Mouse (Mus musculus): ENCODE results near the gene Slc25a29. TPM values are rescaled to one million over a fixed set of nuclear protein-coding genes. Genes with fewer than 3 reads are reported as not detected.

Slc25a29 gene
- total and polyA plus RNA-seq, 3 experiments, result 1.1 to 2.0 (median 1.5) TPM

DNA sequence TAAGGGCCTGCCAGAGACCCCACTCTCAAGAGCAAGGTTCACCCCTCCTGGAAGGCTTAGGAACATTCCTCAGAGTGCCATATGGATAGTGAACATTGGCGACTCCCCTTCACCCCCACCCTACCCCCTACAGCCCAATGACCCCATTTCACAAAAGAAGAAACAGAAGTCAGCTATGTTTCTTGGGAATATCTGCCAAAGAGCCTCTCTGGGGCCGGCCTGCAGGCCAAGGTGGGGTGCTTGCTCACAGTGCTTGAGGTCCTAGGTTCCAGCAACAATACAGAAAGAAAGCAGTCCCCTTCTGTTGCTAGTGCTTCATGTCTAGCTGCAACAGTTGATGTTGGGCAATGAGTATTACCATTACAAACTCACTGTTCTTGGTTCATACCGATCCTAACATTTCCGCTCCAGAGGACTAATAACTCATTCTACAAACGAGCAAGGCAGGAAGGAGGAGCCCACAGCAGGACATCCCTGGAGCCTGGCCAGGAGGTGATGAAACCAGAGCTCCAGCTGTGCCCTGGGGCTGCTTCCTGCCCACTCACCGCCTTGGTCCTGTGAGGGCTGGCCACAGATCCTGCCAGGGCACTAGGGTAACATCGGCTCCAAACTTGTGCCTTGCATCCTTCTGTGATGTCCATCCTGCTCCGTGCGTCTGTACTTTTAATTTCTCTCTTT, 3.6 kb downstream of the Slc25a29 start:
- Histone ChIP-seq H3K27me3 (replicated peaks) (no peaks in the 10 kb centered on the region), H3K4me1 (ENCODE audit: control insufficient read depth in 1 of 2, insufficient read depth in 2 of 2) (peaks cover under 1 to 17% of the 10 kb centered on the region in 2 experiments; a peak in 3 of 4 replicates), H3K36me3 (replicated peaks in 1 of 2; ENCODE audit: control insufficient read depth in 1 of 2, insufficient read depth in 1 of 2, low read length in 1 of 2) (peaks cover 1 to 54% of the 10 kb centered on the region in 2 experiments), H3K27ac (ENCODE audit: insufficient read depth, low read depth) (no peak overlapping the region), H3K9ac (ENCODE audit: insufficient read depth, low read depth) (no peak overlapping the region), H3K4me3 (replicated peaks in 1 of 3; ENCODE audit: low read depth in 2 of 3, low read length in 2 of 3, poor library complexity in 1 of 3) (no peak overlapping the region), H3K79me2 (replicated peaks; ENCODE audit: control insufficient read depth, extremely low read depth, insufficient read depth, poor library complexity, severe bottlenecking) (peaks cover 6% of the 10 kb centered on the region; the same call in 1 of the 2 replicates), H3K9me3 (replicated peaks; ENCODE audit: low read length) (peaks cover 3% of the 10 kb centered on the region), H3K4me2 (ENCODE audit: insufficient read depth, low read depth, poor library complexity, severe bottlenecking) (no peak overlapping the region)
- DNase-seq (ENCODE audit: extremely low read depth), result no peak
- no peak for TF ChIP-seq SIN3A (IDR thresholded peaks at IDR 0.05; ENCODE audit: low read length)
- in situ Hi-C loops (cut with MboI; ENCODE audit: low pct_ligation_motif_present, low pct_unique_long_range_greater_than_20kb, low sequenced_read_pairs), result no loop called here
- dilution Hi-C loops (cut with MboI; ENCODE audit: extremely low pct_ligation_motif_present, extremely low pct_unique_long_range_greater_than_20kb, low sequenced_read_pairs), result no loop called here

DNA sequence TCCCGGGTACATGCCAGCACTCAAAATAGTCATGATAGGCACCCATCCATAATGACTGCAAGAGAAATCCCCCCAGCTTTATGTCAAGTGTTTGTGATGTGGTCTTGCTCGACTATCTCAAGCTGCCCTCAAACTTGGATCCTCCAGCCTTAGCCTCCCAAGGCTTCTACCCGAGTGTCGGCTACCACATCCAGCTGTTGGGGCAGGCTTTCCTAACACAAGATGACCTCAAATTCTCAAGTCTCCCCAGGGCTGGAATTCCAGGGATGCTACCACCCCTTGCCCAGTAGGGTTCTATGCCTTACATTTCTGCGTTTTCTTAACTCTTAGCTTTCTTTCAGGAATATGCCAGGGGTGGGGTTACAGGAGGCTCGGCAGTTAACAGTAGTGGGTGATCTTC, 5.3 kb downstream of the Slc25a29 start:
- peaks cover 0 to 12% of the 10 kb centered on the region in 2 experiments; a peak in 3 of 4 replicates for H3K4me1 ChIP-seq (ENCODE audit: control insufficient read depth in 1 of 2, insufficient read depth in 2 of 2)
- no peak for DNase-seq (ENCODE audit: extremely low read depth)
- no peak overlapping the region for H3K4me2 ChIP-seq (ENCODE audit: insufficient read depth, low read depth, poor library complexity, severe bottlenecking)
- H3K79me2 ChIP-seq (replicated peaks; ENCODE audit: control insufficient read depth, extremely low read depth, insufficient read depth, poor library complexity, severe bottlenecking), result no peaks in the 10 kb centered on the region
- H3K9ac ChIP-seq (ENCODE audit: insufficient read depth, low read depth), result no peak overlapping the region
- no peak overlapping the region for H3K4me3 ChIP-seq (replicated peaks in 1 of 3; ENCODE audit: low read depth in 2 of 3, low read length in 2 of 3, poor library complexity in 1 of 3)
- H3K27ac ChIP-seq (ENCODE audit: insufficient read depth, low read depth), result no peak overlapping the region
- in situ Hi-C loops (cut with MboI; ENCODE audit: low pct_ligation_motif_present, low pct_unique_long_range_greater_than_20kb, low sequenced_read_pairs), result no loop called here
- H3K9me3 ChIP-seq (replicated peaks; ENCODE audit: low read length), result peaks cover 3% of the 10 kb centered on the region
- H3K36me3 ChIP-seq (replicated peaks in 1 of 2; ENCODE audit: control insufficient read depth in 1 of 2, insufficient read depth in 1 of 2, low read length in 1 of 2), result peaks cover 8 to 72% of the 10 kb centered on the region in 2 experiments
- dilution Hi-C loops (cut with MboI; ENCODE audit: extremely low pct_ligation_motif_present, extremely low pct_unique_long_range_greater_than_20kb, low sequenced_read_pairs), result no loop called here
- no peaks in the 10 kb centered on the region for H3K27me3 ChIP-seq (replicated peaks)
- TF ChIP-seq MEF2A (IDR thresholded peaks at IDR 0.05; ENCODE audit: borderline replicate concordance, low read depth, low read length), result no peak

DNA sequence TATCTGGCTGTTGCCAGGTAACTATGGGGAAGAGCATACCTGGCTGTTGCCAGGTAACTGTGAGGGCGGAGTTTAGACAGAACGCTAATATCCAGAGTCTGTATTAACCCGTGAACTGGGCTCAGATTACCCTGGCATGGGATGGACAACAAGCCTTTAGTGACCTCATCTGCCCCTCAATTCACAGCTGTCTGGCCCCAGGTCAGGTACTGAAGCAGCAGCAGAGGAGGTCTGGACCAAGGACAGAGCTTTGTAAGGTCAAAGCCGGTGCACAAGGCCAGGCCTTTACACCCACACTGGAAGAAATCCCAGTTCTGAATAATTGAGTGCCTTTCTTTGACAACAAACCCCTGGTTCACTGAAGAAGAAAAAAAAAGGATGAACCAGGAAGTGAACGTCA, 6.0 kb downstream of the Slc25a29 start:
- in situ Hi-C loops (cut with MboI; ENCODE audit: low pct_ligation_motif_present, low pct_unique_long_range_greater_than_20kb, low sequenced_read_pairs), result no loop called here
- TF ChIP-seq NELFE (IDR thresholded peaks at IDR 0.05; ENCODE audit: low read depth, low read length), result no peak
- no peak for TF ChIP-seq SIN3A (IDR thresholded peaks at IDR 0.05; ENCODE audit: low read length)
- no peak for TF ChIP-seq RCOR1 (conservative IDR thresholded peaks at IDR 0.05; ENCODE audit: low read depth, low read length)
- peaks cover 8 to 77% of the 10 kb centered on the region in 2 experiments for H3K36me3 ChIP-seq (replicated peaks in 1 of 2; ENCODE audit: control insufficient read depth in 1 of 2, insufficient read depth in 1 of 2, low read length in 1 of 2)

DNA sequence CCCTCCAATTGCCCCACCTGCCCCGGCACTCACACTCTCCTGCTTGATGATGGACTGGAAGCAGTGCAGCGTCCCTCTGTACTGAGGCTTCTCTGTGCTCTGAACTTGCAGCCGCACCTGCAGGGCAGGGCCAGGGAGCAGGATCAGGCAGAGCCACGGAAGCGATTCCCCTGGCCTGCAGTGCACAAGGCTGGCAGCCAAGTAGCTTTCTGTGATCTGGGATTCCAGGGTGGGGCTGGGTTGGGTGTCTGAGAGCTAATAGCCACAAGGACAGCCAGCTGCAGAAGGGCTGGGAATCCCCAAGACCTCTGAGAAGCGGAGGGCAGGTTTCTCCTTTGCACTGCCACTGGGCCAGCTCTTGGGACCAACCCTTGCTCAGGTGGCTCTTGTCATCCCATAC, 8.0 kb downstream of the Slc25a29 start:
- Histone ChIP-seq H3K27ac (ENCODE audit: insufficient read depth, low read depth) (no peak overlapping the region), H3K4me2 (ENCODE audit: insufficient read depth, low read depth, poor library complexity, severe bottlenecking) (no peak overlapping the region), H3K4me1 (ENCODE audit: control insufficient read depth in 1 of 2, insufficient read depth in 2 of 2) (peaks cover 0 to 6% of the 10 kb centered on the region in 2 experiments; a peak in 1 of 4 replicates), H3K79me2 (replicated peaks; ENCODE audit: control insufficient read depth, extremely low read depth, insufficient read depth, poor library complexity, severe bottlenecking) (no peaks in the 10 kb centered on the region), H3K9me3 (replicated peaks; ENCODE audit: low read length) (peaks cover 3% of the 10 kb centered on the region), H3K27me3 (replicated peaks) (no peaks in the 10 kb centered on the region), H3K4me3 (replicated peaks in 1 of 3; ENCODE audit: low read depth in 2 of 3, low read length in 2 of 3, poor library complexity in 1 of 3) (no peak overlapping the region), H3K36me3 (replicated peaks in 1 of 2; ENCODE audit: control insufficient read depth in 1 of 2, insufficient read depth in 1 of 2, low read length in 1 of 2) (peaks cover 8 to 70% of the 10 kb centered on the region in 2 experiments), H3K9ac (ENCODE audit: insufficient read depth, low read depth) (no peak overlapping the region)
- no peak for DNase-seq (ENCODE audit: extremely low read depth)
- in situ Hi-C loops (cut with MboI; ENCODE audit: low pct_ligation_motif_present, low pct_unique_long_range_greater_than_20kb, low sequenced_read_pairs), result no loop called here
- TF ChIP-seq JUND (conservative IDR thresholded peaks at IDR 0.05; ENCODE audit: low read depth, low read length) (no peak), KAT2A (IDR thresholded peaks at IDR 0.05; ENCODE audit: insufficient replicate concordance, low read length) (no peak), CHD1 (IDR thresholded peaks at IDR 0.05; ENCODE audit: low read depth, low read length) (no peak)
- dilution Hi-C loops (cut with MboI; ENCODE audit: extremely low pct_ligation_motif_present, extremely low pct_unique_long_range_greater_than_20kb, low sequenced_read_pairs), result no loop called here

More for the DNA sequence above, 6.0 kb downstream of the Slc25a29 start:
- Histone ChIP-seq H3K27ac (ENCODE audit: insufficient read depth, low read depth) (no peak overlapping the region), H3K9ac (ENCODE audit: insufficient read depth, low read depth) (no peak overlapping the region), H3K4me3 (replicated peaks in 1 of 3; ENCODE audit: low read depth in 2 of 3, low read length in 2 of 3, poor library complexity in 1 of 3) (no peak overlapping the region), H3K9me3 (replicated peaks; ENCODE audit: low read length) (peaks cover 3% of the 10 kb centered on the region), H3K79me2 (replicated peaks; ENCODE audit: control insufficient read depth, extremely low read depth, insufficient read depth, poor library complexity, severe bottlenecking) (no peaks in the 10 kb centered on the region), H3K4me1 (ENCODE audit: control insufficient read depth in 1 of 2, insufficient read depth in 2 of 2) (peaks cover 0 to 6% of the 10 kb centered on the region in 2 experiments; a peak in 1 of 4 replicates), H3K27me3 (replicated peaks) (no peaks in the 10 kb centered on the region), H3K4me2 (ENCODE audit: insufficient read depth, low read depth, poor library complexity, severe bottlenecking) (no peak overlapping the region)
- no peak for DNase-seq (ENCODE audit: extremely low read depth)
- dilution Hi-C loops (cut with MboI; ENCODE audit: extremely low pct_ligation_motif_present, extremely low pct_unique_long_range_greater_than_20kb, low sequenced_read_pairs), result no loop called here
